Mouse (Mus musculus) kidney, adult 2 months (tissue): Measurements from ENCODE around the gene Cd38.

ENCODE experiments used
- CTCF ChIP-seq: fragments of 200-500 bp; conservative IDR thresholded peaks from 2 replicates; pipeline ENCODE4 v1.5.1; 2011; ENCODE audit warnings: low read depth, mild to moderate bottlenecking, control low read depth, low read length, moderate library complexity, mixed read lengths; ENCODE audit not compliant: insufficient read depth, insufficient read length
- POLR2A ChIP-seq: fragments of 200-500 bp; IDR thresholded peaks from one replicate; pipeline ENCODE4 v1.6.1; 2011; ENCODE audit warnings: low read depth, low read length, control low read depth

GRCm38 (mm10) chr5:43921877-43922276 is 53.5 kb downstream of the Cd38 start:
- no peak for TF ChIP-seq POLR2A
- TF ChIP-seq CTCF: no peak
